Mouse (Mus musculus): ENCODE results near the gene Golga7b.

DNA sequence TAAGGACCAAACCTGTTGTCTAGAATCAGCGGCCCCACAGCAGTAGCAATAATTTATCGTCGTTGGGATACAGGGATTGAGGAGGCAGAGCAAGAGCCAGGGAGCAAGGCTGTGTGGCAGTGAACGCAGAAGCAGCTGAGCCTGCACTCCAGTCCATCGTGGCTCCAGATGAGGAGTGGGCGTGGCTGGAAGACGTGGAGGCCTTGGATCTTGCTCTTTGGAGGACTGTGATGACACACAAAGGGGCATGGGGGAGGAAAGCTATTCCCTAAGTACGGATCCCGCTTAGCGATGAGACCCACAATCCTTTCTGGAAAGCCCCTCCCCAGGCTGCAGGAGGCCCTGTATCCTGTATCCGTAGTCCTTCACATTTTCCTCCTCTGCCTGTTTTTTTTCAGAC, 49.3 kb upstream of the Golga7b start:
- TF ChIP-seq CTCF (IDR thresholded peaks at IDR 0.05; ENCODE audit: borderline replicate concordance, extremely low read depth, insufficient read depth, insufficient read length) (no peak), POLR2A (IDR thresholded peaks at IDR 0.05; ENCODE audit: borderline replicate concordance, extremely low read depth, insufficient read depth, insufficient read length, poor library complexity, severe bottlenecking) (no peak)

Data from brain, embryonic 14.5 days (tissue).